ENCODE assay signal across 7 mouse cellular contexts in the genomic region with DNA sequence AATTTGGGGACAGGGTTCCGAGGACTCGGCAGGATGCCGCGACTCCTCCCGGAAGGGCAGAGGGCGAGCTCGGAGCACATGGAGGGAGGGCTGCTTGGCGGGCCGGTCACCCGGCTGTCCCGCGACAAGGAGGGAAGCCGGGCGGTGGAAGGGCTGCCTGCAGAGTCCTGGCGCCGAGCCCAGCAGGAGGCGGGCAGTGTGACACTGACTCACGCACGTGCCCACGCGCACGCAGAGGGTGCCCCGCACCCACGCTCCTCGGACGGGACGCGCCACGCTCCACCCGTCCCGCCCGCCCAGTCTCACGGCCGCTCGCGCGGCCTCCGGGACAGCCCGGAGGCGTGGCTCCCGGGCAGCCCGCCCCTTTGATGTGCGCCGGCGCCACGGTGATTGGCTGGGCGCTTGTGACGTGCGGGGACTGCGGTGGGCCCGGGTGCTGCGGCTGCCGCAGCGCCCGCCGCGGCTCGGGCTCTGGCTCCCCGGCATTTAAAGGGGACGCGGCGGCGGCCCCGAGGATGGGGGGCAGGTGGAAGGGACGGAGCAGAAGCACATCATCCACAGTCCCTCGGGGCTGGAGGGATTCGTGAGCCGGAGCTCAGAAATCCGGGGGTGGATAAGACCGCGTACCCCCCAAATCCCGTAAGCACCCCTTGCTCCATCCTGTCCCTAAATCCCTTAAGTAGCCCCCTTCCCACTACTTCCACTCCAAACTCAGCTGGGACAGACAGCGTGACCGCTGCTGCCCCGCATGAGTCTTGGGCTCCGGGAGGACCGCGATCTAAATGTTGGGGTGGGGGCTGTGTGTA. TPM values are rescaled to one million over a fixed set of nuclear protein-coding genes. Genes with fewer than 3 reads are reported as not detected.
DNase-seq lines count a peak whose midpoint lies in the region; ATAC-seq lines count a peak whose summit lies in the region.

A gene (plus strand): TSS at position 429 of the 806 bp plus-strand sequence.

- WGBS in embryonic facial prominence, embryonic 10.5 days, result under 1% methylated on average over 78 of the region's 78 CpGs
- WGBS in limb, embryonic 13.5 days, result under 1% methylated on average over 68 of the region's 78 CpGs
- under 1% methylated on average over 61 of the region's 78 CpGs for WGBS in midbrain, embryonic 16.5 days

- H3K9me3 ChIP-seq in embryonic facial prominence, embryonic 10.5 days, result no peaks in the 10 kb centered on the region
- H3K9me3 ChIP-seq in limb, embryonic 13.5 days, result no peaks in the 10 kb centered on the region
- no peaks in the 10 kb centered on the region for H3K9me3 ChIP-seq in midbrain, embryonic 16.5 days (replicated peaks; ENCODE audit: control insufficient read depth, low read length, poor library complexity, severe bottlenecking)

- peak within 1 kb of the TSS; percentile 72 for H3K4me3 ChIP-seq in embryonic facial prominence, embryonic 10.5 days
- H3K4me3 ChIP-seq in limb, embryonic 13.5 days, result peak within 1 kb of the TSS; percentile 63
- H3K4me3 ChIP-seq in midbrain, embryonic 16.5 days (ENCODE audit: low read depth, low read length), result peak within 1 kb of the TSS; percentile 64

- peak within 1 kb of the TSS; percentile 71 for H3K9ac ChIP-seq in limb, embryonic 13.5 days
- peak within 1 kb of the TSS; percentile 78 for H3K9ac ChIP-seq in midbrain, embryonic 16.5 days (ENCODE audit: low read depth, low read length)

- H3K27ac ChIP-seq in embryonic facial prominence, embryonic 10.5 days (replicated peaks), result peak within 1 kb of the TSS; percentile 82
- no peak within 1 kb of the TSS for H3K27ac ChIP-seq in limb, embryonic 13.5 days
- H3K27ac ChIP-seq in midbrain, embryonic 16.5 days (ENCODE audit: low read length), result no peak within 1 kb of the TSS

- DNase-seq in adrenal gland, postnatal 14 days, result peak; percentile 97
- DNase-seq in embryonic facial prominence, embryonic 10.5 days (ENCODE audit: low spot score), result peak; percentile 95
- peak; percentile 92 for DNase-seq in kidney, adult 18-20 months
- DNase-seq in spleen, postnatal 10 days (ENCODE audit: low spot score in 2 of 2), result peak; percentile 91 to 95

- H3K36me3 ChIP-seq in embryonic facial prominence, embryonic 10.5 days (replicated peaks), result no peaks in the 10 kb centered on the region
- no peaks in the 10 kb centered on the region for H3K36me3 ChIP-seq in limb, embryonic 13.5 days
- no peaks in the 10 kb centered on the region for H3K36me3 ChIP-seq in midbrain, embryonic 16.5 days (ENCODE audit: control insufficient read depth, insufficient read depth, low read length)

- peaks cover 18% of the 10 kb centered on the region for H3K4me1 ChIP-seq in embryonic facial prominence, embryonic 10.5 days
- H3K4me1 ChIP-seq in limb, embryonic 13.5 days, result peaks cover 10% of the 10 kb centered on the region; the same call in 1 of the 2 replicates
- H3K4me1 ChIP-seq in midbrain, embryonic 16.5 days (ENCODE audit: control insufficient read depth, insufficient read depth, low read length), result peaks cover 11% of the 10 kb centered on the region

- peak; percentile 87 for ATAC-seq in granulocyte monocyte progenitor cell, adult 5-6 weeks (replicated peaks; ENCODE audit: poor library complexity, severe bottlenecking)
- peak; percentile 97 for ATAC-seq in limb, embryonic 13.5 days (ENCODE audit: low FRiP score, low read depth)
- ATAC-seq in midbrain, embryonic 16.5 days, result peak; percentile 97

- peaks cover 76% of the 10 kb centered on the region for H3K27me3 ChIP-seq in embryonic facial prominence, embryonic 10.5 days (replicated peaks; ENCODE audit: low read depth, poor library complexity, severe bottlenecking)
- H3K27me3 ChIP-seq in limb, embryonic 13.5 days, result peaks cover 61% of the 10 kb centered on the region
- H3K27me3 ChIP-seq in midbrain, embryonic 16.5 days (ENCODE audit: control insufficient read depth, insufficient read depth, low read depth, low read length), result peaks cover 55% of the 10 kb centered on the region

- H3K4me2 ChIP-seq in limb, embryonic 13.5 days (replicated peaks), result peak within 1 kb of the TSS; percentile 98
- peak within 1 kb of the TSS; percentile 100 for H3K4me2 ChIP-seq in midbrain, embryonic 16.5 days (ENCODE audit: low read length)

RNA-seq across cellular contexts. Expression of the gene that starts here (rescaled TPM):
- 269 and 312 TPM in 2 replicates for total RNA-seq in adrenal gland, postnatal 14 days (2021)
- polyA plus RNA-seq in embryonic facial prominence, embryonic 10.5 days (2016; fragmentation: Nextera tagmentation; extraction: Ambion mirVana), result not detected in 2 replicates
- total RNA-seq in granulocyte monocyte progenitor cell, adult 5-6 weeks (2014; fragmentation: Nextera tagmentation), result 1.5 TPM in 1 of 2 replicates, not detected in the other
- total RNA-seq in granulocyte monocyte progenitor cell, adult 5-6 weeks (2017), result 0.41 TPM in 1 of 2 replicates, not detected in the other
- 0.26 and 0.89 TPM in 2 replicates for polyA plus RNA-seq in limb, embryonic 13.5 days (2015; fragmentation: Nextera tagmentation; extraction: Ambion mirVana)
- 0.43 and 0.45 TPM in 2 replicates for polyA plus RNA-seq in midbrain, embryonic 16.5 days (2015; fragmentation: Nextera tagmentation; extraction: Ambion mirVana)

Comparison
In these comparisons a context has a peak if more than half of its experiments do, and no peak if none do; other contexts are left out.
1. RNA of the gene that starts here (total RNA-seq): 269 to 312 TPM in adrenal gland, postnatal 14 days; 0.41 to 1.5 TPM in granulocyte monocyte progenitor cell, adult 5-6 weeks; every median in the first group is over 100 times any median in the second.
2. Peak in DNase-seq, H3K4me3 ChIP-seq and H3K27ac ChIP-seq in embryonic facial prominence, embryonic 10.5 days; RNA of the gene not detected or under 1 TPM.
3. Peak in ATAC-seq, H3K4me3 ChIP-seq, H3K9ac ChIP-seq and H3K4me2 ChIP-seq in limb, embryonic 13.5 days; RNA of the gene not detected or under 1 TPM.
4. Peak in ATAC-seq, H3K4me3 ChIP-seq, H3K9ac ChIP-seq and H3K4me2 ChIP-seq in midbrain, embryonic 16.5 days; RNA of the gene not detected or under 1 TPM.
5. Peak in every context shown above with its lines, with median percentiles within 50 percentile points of each other: DNase-seq, H3K4me3 ChIP-seq and ATAC-seq.